Mouse (Mus musculus) ES-E14 (cell line): ENCODE measurements around the gene Alg9. TPM values are rescaled to one million over a fixed set of nuclear protein-coding genes. Genes with fewer than 3 reads are reported as not detected.

Experiments
- DNase-seq: peaks from one replicate; pipeline ENCODE4 v3.0.0-alpha.2; 2013; ENCODE audit warnings: low read depth, low spot score
- H3K27ac ChIP-seq: 2 replicates; pipeline ENCODE4 v1.5.1; 2012; ENCODE audit warnings: low read depth, mild to moderate bottlenecking, low read length, moderate library complexity, mixed read lengths; ENCODE audit not compliant: poor library complexity, insufficient read depth, severe bottlenecking
- H3K36me3 ChIP-seq: 2 replicates; pipeline ENCODE4 v1.6.1; 2012; ENCODE audit warnings: mild to moderate bottlenecking, low read length, moderate library complexity, mixed read lengths; ENCODE audit not compliant: control insufficient read depth, poor library complexity, insufficient read depth, severe bottlenecking
- H3K4me1 ChIP-seq, 2 experiments: fragments of 150-350 bp in 1 of 2; sonication (generic) in 1 of 2; 2 replicates each; pipeline ENCODE4 v1.6.1; 2012; ENCODE audit warnings: low read length in 2 of 2, mild to moderate bottlenecking in 1 of 2, mixed read lengths in 1 of 2; ENCODE audit not compliant: control insufficient read depth in 2 of 2, insufficient read depth in 2 of 2, poor library complexity in 1 of 2
- H3K4me3 ChIP-seq, 2 experiments: fragments of 150-350 bp in 1 of 2; sonication (generic) in 1 of 2; 2 replicates each; pipeline ENCODE4 v1.5.1; 2012; ENCODE audit warnings: low read length in 2 of 2, low read depth in 1 of 2, mild to moderate bottlenecking in 1 of 2, mixed read lengths in 1 of 2; ENCODE audit not compliant: insufficient read depth in 1 of 2, poor library complexity in 1 of 2, severe bottlenecking in 1 of 2
- H3K9ac ChIP-seq: 2 replicates; pipeline ENCODE4 v1.6.1; 2012; ENCODE audit warnings: low read depth, mild to moderate bottlenecking, low read length, mixed read lengths; ENCODE audit not compliant: poor library complexity, insufficient read depth, severe bottlenecking
- H3K9me3 ChIP-seq: fragments of 150-350 bp; sonication (generic); 2 replicates; pipeline ENCODE4 v1.6.1; 2012; ENCODE audit warnings: low read depth, mild to moderate bottlenecking, low read length; ENCODE audit not compliant: control insufficient read depth, insufficient read depth
- CHD2 ChIP-seq: IDR thresholded peaks from 2 replicates; pipeline ENCODE4 v1.6.1; 2014; ENCODE audit warnings: mild to moderate bottlenecking, low read depth, low read length, inconsistent platforms
- HCFC1 ChIP-seq: IDR thresholded peaks from 2 replicates; pipeline ENCODE4 v1.6.1; 2012; ENCODE audit warnings: low read length, inconsistent platforms, borderline replicate concordance; ENCODE audit not compliant: insufficient read depth
- MAFK ChIP-seq: IDR thresholded peaks from 2 replicates; pipeline ENCODE4 v1.6.1; 2014; ENCODE audit warnings: mild to moderate bottlenecking, low read depth, low read length, inconsistent platforms; ENCODE audit not compliant: insufficient read depth
- ZC3H11A ChIP-seq: IDR thresholded peaks from 2 replicates; pipeline ENCODE4 v1.6.1; 2012; ENCODE audit warnings: low read depth, mild to moderate bottlenecking, inconsistent platforms, low read length, borderline replicate concordance
- ZNF384 ChIP-seq: IDR thresholded peaks from 2 replicates; pipeline ENCODE4 v1.6.1; 2012; ENCODE audit warnings: low read depth, low read length, inconsistent platforms
- in situ Hi-C, 2 experiments: fragments of 600-800 bp; cut with MboI; formaldehyde crosslinking; loops; one replicate each; pipeline ENCODE4 v1.15.1; 2025; ENCODE audit warnings: low sequenced_read_pairs in 2 of 2, inconsistent platforms in 1 of 2; ENCODE audit not compliant: unreplicated experiment in 2 of 2
- total RNA-seq: library from RNA; depleted of rRNA; stranded (reverse); fragments of 300-350 nt; gene quantifications from 2 replicates; pipeline ENCODE4 v1.2.3, GENCODE M21; 2012

Gene Alg9
- total RNA-seq, 1 experiment = 30.8 TPM

DNA sequence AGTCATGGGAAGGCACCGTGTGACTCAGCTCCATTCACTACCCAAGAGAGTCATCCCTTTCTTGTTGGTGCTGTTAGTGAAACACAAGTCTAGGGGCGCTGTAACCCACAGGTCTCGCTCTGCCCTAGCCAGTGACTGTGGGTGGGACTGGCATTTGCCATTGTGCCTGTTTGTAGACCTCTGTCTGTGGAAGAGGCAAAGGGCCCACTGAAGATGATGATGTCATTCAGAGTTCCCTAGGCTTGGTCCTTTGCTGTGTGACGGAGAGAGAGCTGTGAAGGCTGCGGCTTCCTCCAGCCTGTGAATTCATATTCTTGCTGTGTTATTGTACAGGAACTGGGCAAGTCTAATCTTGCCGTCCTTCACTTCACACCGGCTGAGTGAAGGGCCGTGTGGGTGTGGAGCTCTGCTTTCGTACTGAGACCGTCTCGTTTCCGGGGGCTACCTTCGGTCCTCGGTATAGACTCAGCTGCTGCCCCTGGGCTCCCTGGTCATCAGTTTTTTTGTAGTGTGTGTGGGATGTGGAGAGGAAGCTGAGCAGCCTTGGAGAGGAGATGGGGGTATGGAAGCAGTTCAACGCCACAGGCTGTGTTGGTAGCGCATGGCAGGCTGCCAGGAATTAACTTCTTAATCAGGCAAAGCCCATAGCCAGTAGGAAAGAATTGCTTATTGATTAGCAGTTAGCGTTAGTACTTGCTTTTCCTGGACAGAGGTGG is 78.0 kb downstream of the Alg9 start:
- in situ Hi-C loops = loop anchor here in 1 of 2 experiments (10.0 kb wide), 1 partner anchor 292 kb away; no protein-coding TSS in a partner anchor
- no peak for DNase-seq
- Histone ChIP-seq H3K36me3 (no peaks in the 10 kb centered on the region), H3K4me1 (peaks cover 0 to 3% of the 10 kb centered on the region in 2 experiments; a peak in 1 of 4 replicates), H3K9ac (no peak overlapping the region), H3K27ac (no peak overlapping the region), H3K4me3 (no peak overlapping the region), H3K9me3 (no peaks in the 10 kb centered on the region)
- no peak for TF ChIP-seq CHD2
- no peak for TF ChIP-seq ZNF384
- no peak for TF ChIP-seq ZC3H11A
- no peak for TF ChIP-seq MAFK
- no peak for TF ChIP-seq HCFC1

GRCm38 (mm10) chr9:50854376-50854775 is 79.6 kb downstream of the Alg9 start:
- in situ Hi-C loops = loop anchor here in 1 of 2 experiments (10.0 kb wide), 1 partner anchor 290 kb away; no protein-coding TSS in a partner anchor
- no peaks in the 10 kb centered on the region for H3K9me3 ChIP-seq
- no peaks in the 10 kb centered on the region; the same call in 1 of the 2 replicates for H3K36me3 ChIP-seq
- no peak overlapping the region for H3K27ac ChIP-seq
- no peak overlapping the region for H3K9ac ChIP-seq
- no peak for TF ChIP-seq MAFK
- H3K4me3 ChIP-seq = no peak overlapping the region
- no peak for DNase-seq
- H3K4me1 ChIP-seq = peaks cover 0 to 3% of the 10 kb centered on the region in 2 experiments; a peak in 1 of 4 replicates

DNA sequence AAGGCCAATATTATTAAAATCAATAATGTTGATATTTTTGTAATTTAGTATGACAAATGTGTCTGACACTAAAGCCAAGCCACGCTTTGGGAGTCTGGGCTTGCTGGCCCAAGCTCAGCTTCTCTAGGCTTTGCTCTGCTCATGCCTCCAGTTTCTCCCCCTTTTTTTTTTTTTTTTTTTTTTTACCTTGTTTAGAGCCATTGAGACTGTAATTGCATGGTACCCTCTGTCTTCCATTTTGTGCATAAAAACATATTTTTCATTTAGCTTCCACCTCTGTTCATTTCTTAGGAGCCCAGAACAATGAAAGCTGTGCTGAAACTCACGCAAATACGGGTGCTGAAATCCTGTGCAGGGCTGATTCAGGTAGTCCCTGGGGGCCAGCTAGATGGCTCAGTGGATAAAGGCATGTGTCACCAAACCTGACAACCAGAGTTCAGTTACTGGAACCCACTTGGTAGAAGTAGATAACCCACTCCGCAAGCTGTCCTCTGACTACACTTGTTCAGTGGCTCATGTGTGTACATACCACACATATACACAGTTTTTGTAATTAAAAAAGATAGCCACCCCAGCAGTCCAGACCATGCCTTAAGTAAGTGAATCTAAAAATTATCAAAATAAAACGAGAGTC is 80.4 kb downstream of the Alg9 start:
- H3K9me3 ChIP-seq = no peaks in the 10 kb centered on the region
- peaks cover 8% of the 10 kb centered on the region for H3K36me3 ChIP-seq
- H3K4me1 ChIP-seq = peaks cover 0 to 3% of the 10 kb centered on the region in 2 experiments; a peak in 1 of 4 replicates
- H3K27ac ChIP-seq = no peak overlapping the region
- no peak for DNase-seq
- in situ Hi-C loops = loop anchor here in 1 of 2 experiments (10.0 kb wide), 1 partner anchor 290 kb away; no protein-coding TSS in a partner anchor
- no peak overlapping the region for H3K9ac ChIP-seq
- no peak for TF ChIP-seq ZNF384
- TF ChIP-seq MAFK = no peak
- no peak for TF ChIP-seq HCFC1
- TF ChIP-seq CHD2 = no peak
- TF ChIP-seq ZC3H11A = no peak
- no peak overlapping the region for H3K4me3 ChIP-seq

DNA sequence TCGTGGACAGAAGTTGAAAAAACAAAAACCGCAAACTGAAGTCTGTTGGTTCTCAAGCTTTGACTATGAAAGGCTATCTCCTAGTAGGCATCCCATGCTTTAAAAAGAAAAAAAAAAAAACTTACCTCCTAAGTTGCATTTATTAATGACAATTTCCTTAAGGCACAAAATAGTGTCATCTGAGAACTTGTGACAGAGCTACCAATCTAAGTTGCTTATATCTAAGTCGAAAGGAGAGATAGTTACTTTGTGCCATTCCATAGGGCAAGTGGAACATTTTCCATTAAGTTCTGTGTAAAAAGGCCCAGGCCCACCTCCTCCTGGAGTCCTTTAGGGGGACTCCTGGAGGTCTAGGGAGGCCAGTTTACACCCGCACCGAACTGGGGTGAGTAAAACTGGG is 81.0 kb downstream of the Alg9 start:
- DNase-seq = no peak
- in situ Hi-C loops = loop anchor here in 1 of 2 experiments (10.0 kb wide), 1 partner anchor 289 kb away; no protein-coding TSS in a partner anchor
- H3K36me3 ChIP-seq = peaks cover 10% of the 10 kb centered on the region
- no peaks in the 10 kb centered on the region for H3K9me3 ChIP-seq
- H3K4me1 ChIP-seq = peaks cover 0 to 3% of the 10 kb centered on the region in 2 experiments; a peak in 1 of 4 replicates
- TF ChIP-seq ZNF384 (no peak), HCFC1 (no peak), ZC3H11A (no peak), MAFK (no peak), CHD2 (no peak)
- peak overlapping the region; percentile 60; the same call in 1 of the 2 replicates for H3K9ac ChIP-seq
- peak overlapping the region in 1 of 2 experiments; percentile 93; a peak in 2 of 4 replicates for H3K4me3 ChIP-seq
- no peak overlapping the region for H3K27ac ChIP-seq
